Mouse (Mus musculus) myocyte (in vitro differentiated cells): ENCODE measurements at regions not wholly inside any gene's neighbourhood (a gene's known extent, or its start where the extent isn't known, plus 50 kb on each side); places are given as distances from the start of the nearest gene placed in this dataset.

ENCODE experiments used
- H3K27me3 ChIP-seq: one replicate; pipeline ENCODE4 v1.6.1; 2011; ENCODE audit not compliant: control insufficient read depth, insufficient read depth, insufficient read length
- H3K36me3 ChIP-seq: one replicate; pipeline ENCODE4 v1.6.1; 2011; ENCODE audit not compliant: control insufficient read depth, insufficient read depth
- H3K4me2 ChIP-seq: one replicate; pipeline ENCODE4 v1.6.1; 2011; ENCODE audit warnings: low read depth, control low read depth
- H3K4me3 ChIP-seq: one replicate; pipeline ENCODE4 v1.5.1; 2011; ENCODE audit warnings: mild to moderate bottlenecking, control low read depth, moderate library complexity
- H3K79me2 ChIP-seq: one replicate; pipeline ENCODE4 v1.6.1; 2011; ENCODE audit not compliant: control insufficient read depth, insufficient read depth
- H3ac ChIP-seq: one replicate; pipeline ENCODE4 v1.6.1; 2011; ENCODE audit not compliant: control insufficient read depth, insufficient read length
- CEBPB ChIP-seq: IDR thresholded peaks from 2 replicates; pipeline ENCODE4 v1.6.1; 2011; ENCODE audit warnings: mild to moderate bottlenecking, moderate library complexity; ENCODE audit not compliant: poor library complexity, insufficient read depth, severe bottlenecking
- E2F4 ChIP-seq: IDR thresholded peaks from one replicate; pipeline ENCODE4 v1.6.1; 2011; ENCODE audit warnings: mild to moderate bottlenecking, control low read depth, moderate library complexity; ENCODE audit not compliant: insufficient read depth
- MAX ChIP-seq: IDR thresholded peaks from one replicate; pipeline ENCODE4 v1.6.1; 2011; ENCODE audit warnings: low read depth, mild to moderate bottlenecking, control low read depth
- MYOD1 ChIP-seq, 3 experiments: IDR thresholded peaks; one replicate each; pipeline ENCODE4 v1.6.1; 2011; ENCODE audit warnings: control low read depth in 2 of 3, low read depth in 2 of 3, mild to moderate bottlenecking in 2 of 3, moderate library complexity in 1 of 3; ENCODE audit not compliant: insufficient read length in 2 of 3, control insufficient read depth in 1 of 3
- MYOG ChIP-seq, 3 experiments: IDR thresholded peaks; one replicate each; pipeline ENCODE4 v1.6.1; 2011; ENCODE audit warnings: control low read depth in 2 of 3, low read depth in 2 of 3, mild to moderate bottlenecking in 2 of 3; ENCODE audit not compliant: insufficient read length in 2 of 3, control insufficient read depth in 1 of 3, insufficient read depth in 1 of 3
- POLR2A ChIP-seq: IDR thresholded peaks from one replicate; pipeline ENCODE4 v1.6.1; 2011; ENCODE audit warnings: low read depth, mild to moderate bottlenecking, control low read depth, moderate library complexity; ENCODE audit not compliant: insufficient read length
- POLR2AphosphoS2 ChIP-seq: IDR thresholded peaks from one replicate; pipeline ENCODE4 v1.6.1; 2011; ENCODE audit warnings: low read depth, control low read depth; ENCODE audit not compliant: insufficient read length
- REST ChIP-seq: IDR thresholded peaks from one replicate; pipeline ENCODE4 v1.6.1; 2011; ENCODE audit warnings: mild to moderate bottlenecking, control low read depth, moderate library complexity; ENCODE audit not compliant: insufficient read depth, insufficient read length
- SRF ChIP-seq: IDR thresholded peaks from one replicate; pipeline ENCODE4 v1.6.1; 2011; ENCODE audit warnings: low read depth; ENCODE audit not compliant: control insufficient read depth, insufficient read length
- TCF12 ChIP-seq: IDR thresholded peaks from one replicate; pipeline ENCODE4 v1.6.1; 2011; ENCODE audit warnings: mild to moderate bottlenecking, control low read depth; ENCODE audit not compliant: poor library complexity, insufficient read depth, severe bottlenecking
- TCF3 ChIP-seq: IDR thresholded peaks from one replicate; pipeline ENCODE4 v1.6.1; 2011; ENCODE audit warnings: low read depth, control low read depth; ENCODE audit not compliant: insufficient read length
- USF1 ChIP-seq: IDR thresholded peaks from one replicate; pipeline ENCODE4 v1.6.1; 2011; ENCODE audit warnings: low read depth, mild to moderate bottlenecking, control low read depth, moderate library complexity

DNA sequence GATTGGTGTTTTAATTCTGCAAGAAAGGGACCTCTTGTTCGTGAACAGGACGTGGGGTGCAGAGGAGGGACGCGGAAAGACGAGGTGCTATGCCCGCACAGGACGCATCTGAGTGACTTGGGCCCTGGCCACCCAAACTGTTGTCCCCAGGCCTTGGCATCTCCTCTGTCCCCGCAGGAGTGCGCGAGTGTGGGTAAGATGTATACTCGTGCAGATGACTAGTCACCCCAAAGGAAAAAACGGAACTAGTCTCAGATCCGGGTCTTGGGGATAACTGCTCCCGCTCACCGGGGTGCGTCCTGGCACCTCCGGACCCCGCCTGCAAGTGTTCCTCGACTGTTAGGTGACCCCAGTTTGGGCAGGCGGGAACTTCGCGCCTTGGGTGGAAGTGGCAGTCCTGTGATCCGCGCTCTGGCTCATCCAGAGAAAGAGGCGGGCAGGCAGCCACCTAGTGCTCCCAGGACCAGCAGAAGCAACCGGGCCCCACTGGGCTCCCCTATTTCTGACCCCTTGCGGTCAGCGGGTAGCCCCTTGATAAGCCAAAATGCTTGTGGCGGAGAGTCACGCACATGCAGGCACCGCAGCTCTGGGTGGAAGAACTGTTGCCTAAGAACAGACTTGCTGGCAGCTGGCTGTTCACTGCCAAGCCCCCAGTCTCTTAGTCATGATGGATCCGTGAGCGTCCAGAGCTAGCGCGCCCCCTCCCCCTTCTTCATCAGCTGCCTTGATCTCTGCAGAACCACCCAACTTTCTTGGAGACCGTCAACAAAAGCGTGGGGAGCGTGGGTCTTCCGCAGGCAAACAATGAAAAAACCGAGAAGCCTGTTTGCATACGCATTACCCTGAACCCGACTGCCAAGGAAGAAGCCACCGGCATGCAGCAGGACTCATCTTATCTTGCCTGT is 85.0 kb upstream of the Rrp15 start:
- Histone ChIP-seq H3ac (no peak overlapping the region), H3K27me3 (no peaks in the 10 kb centered on the region), H3K36me3 (no peaks in the 10 kb centered on the region), H3K4me2 (peak overlapping the region; percentile 60), H3K79me2 (no peaks in the 10 kb centered on the region), H3K4me3 (no peak overlapping the region)
- TF ChIP-seq POLR2AphosphoS2 (no peak), MYOD1 (IDR thresholded peaks at IDR 0.05; ENCODE audit: control insufficient read depth in 1 of 3, insufficient read length in 2 of 3, low read depth in 2 of 3) (peak in 2 of 3 experiments; percentile 29 to 30), TCF12 (no peak), E2F4 (no peak), USF1 (no peak), TCF3 (no peak), SRF (no peak), MYOG (IDR thresholded peaks at IDR 0.05; ENCODE audit: control insufficient read depth in 1 of 3, insufficient read depth in 1 of 3, insufficient read length in 2 of 3, low read depth in 2 of 3) (peak in 1 of 3 experiments; percentile 33), REST (no peak), POLR2A (no peak), CEBPB (0 out of 2 replicates have a peak, but pooled peaks have one; percentile 29), MAX (no peak)

DNA sequence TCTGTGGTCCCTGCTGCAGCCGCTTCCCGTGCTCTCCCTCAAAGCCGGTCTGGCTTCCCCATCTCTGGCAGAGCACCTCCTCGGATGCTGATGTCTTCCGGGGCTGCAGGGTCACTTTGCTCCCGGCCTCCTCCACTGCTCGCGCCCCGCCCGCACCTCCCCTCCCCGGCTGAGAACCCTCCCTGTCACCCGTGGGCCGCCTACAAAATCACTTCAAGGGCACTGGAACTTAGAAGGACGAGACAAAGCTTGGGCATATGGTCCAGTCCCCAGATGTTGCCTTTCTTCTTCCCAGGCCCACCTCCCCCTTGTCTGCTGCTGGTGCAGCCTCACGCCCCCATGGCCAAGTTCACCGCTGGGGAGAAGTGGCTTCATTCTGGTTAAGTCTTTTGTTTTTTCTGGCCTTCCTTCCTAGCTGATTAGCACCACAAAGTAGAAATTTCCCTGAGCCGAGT is 84.3 kb upstream of the Rrp15 start:
- no peak overlapping the region for H3K4me3 ChIP-seq
- H3ac ChIP-seq, result no peak overlapping the region

DNA sequence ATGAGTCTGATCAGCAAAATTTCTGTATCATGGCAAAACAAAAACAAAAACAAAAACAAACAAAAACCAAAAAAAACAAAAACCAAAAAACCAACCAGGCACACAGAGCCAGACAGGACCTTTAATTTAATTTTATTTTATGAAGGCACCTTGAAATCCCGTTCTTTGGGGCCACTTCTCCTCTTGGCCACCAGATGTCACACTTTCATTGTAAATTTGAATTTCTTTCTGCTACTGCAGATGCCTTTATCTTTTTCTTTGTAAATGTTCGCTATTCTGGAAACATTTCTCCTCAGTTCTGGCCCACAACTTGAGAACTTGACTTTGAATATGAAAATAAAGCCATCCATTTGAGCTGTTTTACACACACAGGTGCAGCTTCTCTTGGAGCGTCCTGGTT is 78.6 kb upstream of the Rrp15 start:
- Histone ChIP-seq H3K4me3 (no peak overlapping the region), H3K79me2 (no peaks in the 10 kb centered on the region), H3K36me3 (no peaks in the 10 kb centered on the region), H3ac (no peak overlapping the region), H3K4me2 (no peak overlapping the region), H3K27me3 (no peaks in the 10 kb centered on the region)
- TF ChIP-seq POLR2AphosphoS2, result no peak
- no peak for TF ChIP-seq TCF12
- no peak for TF ChIP-seq SRF
- TF ChIP-seq POLR2A, result no peak
- TF ChIP-seq MAX, result no peak
- TF ChIP-seq E2F4, result no peak
- no peak for TF ChIP-seq USF1
- no peak for TF ChIP-seq MYOG (IDR thresholded peaks at IDR 0.05; ENCODE audit: control insufficient read depth in 1 of 3, insufficient read depth in 1 of 3, insufficient read length in 2 of 3, low read depth in 2 of 3)
- no peak for TF ChIP-seq MYOD1 (IDR thresholded peaks at IDR 0.05; ENCODE audit: control insufficient read depth in 1 of 3, insufficient read length in 2 of 3, low read depth in 2 of 3)

More for the DNA sequence above, 84.3 kb upstream of the Rrp15 start:
- Histone ChIP-seq H3K4me2 (no peak overlapping the region), H3K27me3 (no peaks in the 10 kb centered on the region), H3K79me2 (no peaks in the 10 kb centered on the region), H3K36me3 (no peaks in the 10 kb centered on the region)
- TF ChIP-seq CEBPB (no peak), MYOD1 (IDR thresholded peaks at IDR 0.05; ENCODE audit: control insufficient read depth in 1 of 3, insufficient read length in 2 of 3, low read depth in 2 of 3) (no peak), SRF (no peak), POLR2AphosphoS2 (no peak), TCF12 (no peak), E2F4 (no peak), TCF3 (no peak), MYOG (IDR thresholded peaks at IDR 0.05; ENCODE audit: control insufficient read depth in 1 of 3, insufficient read depth in 1 of 3, insufficient read length in 2 of 3, low read depth in 2 of 3) (no peak), USF1 (no peak), REST (no peak), POLR2A (no peak), MAX (no peak)

DNA sequence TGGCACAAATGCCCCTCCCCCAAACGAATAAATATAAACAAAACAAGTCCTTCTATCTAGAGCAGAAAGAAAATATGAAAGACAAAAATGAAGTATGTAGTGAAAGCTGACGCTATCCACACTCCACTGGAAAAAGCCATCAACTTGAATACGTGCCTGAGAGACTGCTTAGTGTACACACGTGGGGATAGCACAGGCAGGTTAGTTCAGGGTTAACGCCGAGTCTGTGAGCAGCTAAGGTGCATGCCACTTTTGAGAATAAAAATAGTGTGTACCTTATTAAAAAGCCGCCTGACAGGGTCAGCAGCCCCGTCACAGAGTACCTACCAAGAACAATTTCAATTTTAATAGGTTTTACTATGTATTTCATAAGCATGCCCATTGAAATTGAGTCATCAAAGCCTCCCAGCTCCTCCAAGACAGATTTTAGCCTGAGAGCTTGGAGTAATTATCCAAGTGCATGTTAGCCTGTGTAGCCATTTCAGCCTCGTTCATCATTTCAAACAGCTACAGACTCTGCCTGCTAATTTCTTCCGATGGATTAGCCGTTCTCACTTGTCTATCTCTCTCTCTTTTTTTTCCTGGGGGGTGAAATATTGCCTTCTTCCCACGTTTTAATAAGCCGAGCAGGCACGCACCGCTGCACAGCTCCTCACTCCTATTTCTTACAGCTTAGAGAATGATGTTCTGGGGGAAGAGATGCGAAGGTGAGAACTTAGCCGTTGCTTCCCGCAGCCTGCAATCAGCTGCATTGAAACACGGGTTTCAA is 59.2 kb upstream of the Rrp15 start:
- Histone ChIP-seq H3K4me2 (no peak overlapping the region), H3K4me3 (no peak overlapping the region), H3K36me3 (no peaks in the 10 kb centered on the region), H3K27me3 (no peaks in the 10 kb centered on the region), H3K79me2 (no peaks in the 10 kb centered on the region), H3ac (no peak overlapping the region)
- no peak for TF ChIP-seq POLR2AphosphoS2
- no peak for TF ChIP-seq MYOG (IDR thresholded peaks at IDR 0.05; ENCODE audit: control insufficient read depth in 1 of 3, insufficient read depth in 1 of 3, insufficient read length in 2 of 3, low read depth in 2 of 3)
- TF ChIP-seq TCF3, result no peak
- TF ChIP-seq MYOD1 (IDR thresholded peaks at IDR 0.05; ENCODE audit: control insufficient read depth in 1 of 3, insufficient read length in 2 of 3, low read depth in 2 of 3), result no peak
- no peak for TF ChIP-seq USF1
- TF ChIP-seq REST, result no peak
- no peak for TF ChIP-seq TCF12
- no peak for TF ChIP-seq MAX
- no peak for TF ChIP-seq POLR2A
- TF ChIP-seq SRF, result no peak
- no peak for TF ChIP-seq CEBPB
- no peak for TF ChIP-seq E2F4
